Mouse (Mus musculus): ENCODE results near the gene Tmem235. TPM values are rescaled to one million over a fixed set of nuclear protein-coding genes. Genes with fewer than 3 reads are reported as not detected.
A peak's percentile ranks its signal among the peaks of the same experiment; 100 is the strongest.
"Not testable (repeated sequence)": the region's sequence is repeated elsewhere in the genome, so short reads cannot be mapped to it uniquely, and the experiment has no call there.

Gene Tmem235
- total and polyA plus RNA-seq, 3 experiments: not detected

DNA sequence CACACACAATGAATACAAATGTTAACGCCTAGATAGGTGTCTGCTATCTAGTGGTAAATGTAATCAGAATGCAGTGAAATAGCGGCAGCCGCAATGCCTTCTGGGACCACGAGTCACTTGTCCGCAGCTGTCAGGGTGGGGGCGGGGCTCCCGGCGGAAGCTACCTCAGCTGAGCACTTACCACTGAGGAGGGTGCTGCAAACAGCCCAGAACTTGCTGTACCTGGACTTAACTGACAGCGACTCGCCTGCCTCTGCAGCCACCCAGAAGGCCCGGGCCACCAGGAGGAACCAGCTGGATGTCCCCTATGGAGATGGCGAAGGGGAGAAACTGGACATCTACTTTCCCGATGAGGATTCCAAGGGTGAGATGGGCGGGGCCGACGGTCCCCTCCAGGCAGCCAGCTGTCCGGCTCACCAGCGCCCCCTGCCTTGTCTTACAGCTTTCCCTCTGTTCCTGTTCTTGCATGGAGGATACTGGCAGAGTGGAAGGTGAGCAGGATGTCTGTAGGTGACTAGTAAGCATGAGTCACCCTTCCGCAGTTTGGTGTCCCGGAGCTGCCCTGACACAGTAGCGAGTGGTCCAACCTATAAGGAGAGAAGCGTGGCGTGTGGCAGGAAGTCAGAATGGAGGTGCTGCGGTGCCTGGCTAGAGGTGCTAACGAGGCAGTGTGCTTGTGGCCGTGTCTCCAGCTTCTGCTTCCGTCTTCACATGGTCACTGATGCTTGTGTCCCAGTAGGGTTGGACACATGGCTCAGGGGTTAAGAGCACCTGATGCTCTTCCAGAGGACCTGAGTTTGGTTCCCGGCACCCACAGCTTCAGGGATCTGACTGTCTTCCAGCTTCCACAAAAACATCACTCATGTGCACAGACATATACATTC lies 28.2 kb upstream of the Tmem235 start (continued):
- peak; percentile 63 for TF ChIP-seq SMC3 (IDR thresholded peaks at IDR 0.05; ENCODE audit: low read depth, low read length)

DNA sequence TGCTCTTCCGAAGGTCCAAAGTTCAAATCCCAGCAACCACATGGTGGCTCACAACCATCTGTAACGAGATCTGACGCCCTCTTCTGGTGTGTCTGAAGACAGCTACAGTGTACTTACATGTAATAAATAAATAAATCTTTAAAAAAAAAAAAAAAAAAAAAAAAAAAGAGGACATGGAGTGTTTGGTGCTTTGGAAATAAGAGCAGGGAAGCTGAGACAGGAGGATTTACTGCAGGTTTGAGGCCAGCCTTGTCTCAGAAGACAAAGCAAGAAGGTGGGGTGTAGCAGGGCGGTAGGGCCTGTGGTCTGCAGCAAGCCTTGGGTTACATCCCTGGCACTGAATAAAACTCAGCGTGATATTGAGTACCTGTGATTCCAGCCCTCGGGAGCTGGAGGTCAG lies 27.0 kb upstream of the Tmem235 start:
- DNase-seq (ENCODE audit: extremely low read depth); H3K9ac ChIP-seq (ENCODE audit: insufficient read depth, low read depth); H3K27ac ChIP-seq (ENCODE audit: insufficient read depth, low read depth); H3K4me2 ChIP-seq (ENCODE audit: insufficient read depth, low read depth, poor library complexity, severe bottlenecking); dilution Hi-C loops (cut with MboI; ENCODE audit: extremely low pct_ligation_motif_present, extremely low pct_unique_long_range_greater_than_20kb, low sequenced_read_pairs); H3K4me3 ChIP-seq (replicated peaks in 1 of 3; ENCODE audit: low read depth in 2 of 3, low read length in 2 of 3, poor library complexity in 1 of 3); H3K27me3 ChIP-seq (replicated peaks); in situ Hi-C loops (cut with MboI; ENCODE audit: low pct_ligation_motif_present, low pct_unique_long_range_greater_than_20kb, low sequenced_read_pairs); H3K9me3 ChIP-seq (replicated peaks; ENCODE audit: low read length); H3K79me2 ChIP-seq (replicated peaks; ENCODE audit: control insufficient read depth, extremely low read depth, insufficient read depth, poor library complexity, severe bottlenecking): not testable (repeated sequence)
- peaks cover 3 to 29% of the 10 kb centered on the region in 2 experiments for H3K36me3 ChIP-seq (replicated peaks in 1 of 2; ENCODE audit: control insufficient read depth in 1 of 2, insufficient read depth in 1 of 2, low read length in 1 of 2)
- peaks cover 11 to 39% of the 10 kb centered on the region in 2 experiments for H3K4me1 ChIP-seq (ENCODE audit: control insufficient read depth in 1 of 2, insufficient read depth in 2 of 2)
- peak in 1 of 2 experiments; percentile 10; a peak in 1 of 4 replicates for TF ChIP-seq CTCF (conservative IDR thresholded peaks at IDR 0.05 in 1 of 2, IDR thresholded peaks at IDR 0.05 in 1 of 2; ENCODE audit: low read depth in 2 of 2, low read length in 2 of 2)
- peak; percentile 67 for TF ChIP-seq ZNF384 (IDR thresholded peaks at IDR 0.05; ENCODE audit: low read depth, low read length)

DNA sequence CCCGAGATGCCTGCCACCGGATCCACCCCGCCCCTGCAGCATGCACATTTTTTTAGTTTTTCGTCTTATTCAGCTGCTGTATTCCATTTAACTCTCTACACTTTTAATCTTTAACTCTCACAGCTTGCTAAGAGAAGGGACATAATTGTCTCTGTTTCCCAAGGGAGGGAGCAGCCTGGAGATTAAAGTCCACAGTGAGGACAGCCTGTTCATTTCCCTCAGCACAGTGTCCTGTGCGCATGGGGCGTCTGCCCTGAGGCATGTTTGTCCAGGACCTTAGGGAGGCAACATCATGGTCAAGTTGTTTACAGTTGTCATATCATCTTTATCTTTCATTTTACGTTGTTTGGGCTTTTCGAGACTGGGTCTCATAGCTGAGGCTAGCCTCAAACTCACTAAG lies 26.5 kb upstream of the Tmem235 start:
- Histone ChIP-seq H3K9me3 (replicated peaks; ENCODE audit: low read length) (no peaks in the 10 kb centered on the region), H3K36me3 (replicated peaks in 1 of 2; ENCODE audit: control insufficient read depth in 1 of 2, insufficient read depth in 1 of 2, low read length in 1 of 2) (peaks cover 3 to 32% of the 10 kb centered on the region in 2 experiments), H3K9ac (ENCODE audit: insufficient read depth, low read depth) (no peak overlapping the region), H3K79me2 (replicated peaks; ENCODE audit: control insufficient read depth, extremely low read depth, insufficient read depth, poor library complexity, severe bottlenecking) (no peaks in the 10 kb centered on the region), H3K4me2 (ENCODE audit: insufficient read depth, low read depth, poor library complexity, severe bottlenecking) (no peak overlapping the region), H3K4me3 (replicated peaks in 1 of 3; ENCODE audit: low read depth in 2 of 3, low read length in 2 of 3, poor library complexity in 1 of 3) (no peak overlapping the region), H3K27ac (ENCODE audit: insufficient read depth, low read depth) (no peak overlapping the region), H3K27me3 (replicated peaks) (no peaks in the 10 kb centered on the region), H3K4me1 (ENCODE audit: control insufficient read depth in 1 of 2, insufficient read depth in 2 of 2) (peaks cover 5 to 33% of the 10 kb centered on the region in 2 experiments)
- dilution Hi-C loops (cut with MboI; ENCODE audit: extremely low pct_ligation_motif_present, extremely low pct_unique_long_range_greater_than_20kb, low sequenced_read_pairs) (no loop called here), in situ Hi-C loops (cut with MboI; ENCODE audit: low pct_ligation_motif_present, low pct_unique_long_range_greater_than_20kb, low sequenced_read_pairs) (no loop called here)
- no peak for TF ChIP-seq PAX5 (IDR thresholded peaks at IDR 0.05; ENCODE audit: low read length)
- no peak for TF ChIP-seq RCOR1 (conservative IDR thresholded peaks at IDR 0.05; ENCODE audit: low read depth, low read length)
- no peak for TF ChIP-seq USF2 (conservative IDR thresholded peaks at IDR 0.05; ENCODE audit: low read depth, low read length)
- TF ChIP-seq ZMIZ1 (IDR thresholded peaks at IDR 0.05; ENCODE audit: low read depth, low read length): no peak
- no peak for TF ChIP-seq HCFC1 (IDR thresholded peaks at IDR 0.05; ENCODE audit: low read depth, low read length)
- no peak for TF ChIP-seq MYC (IDR thresholded peaks at IDR 0.05; ENCODE audit: low read depth, low read length)
- no peak for TF ChIP-seq ETS1 (conservative IDR thresholded peaks at IDR 0.05; ENCODE audit: low read depth, low read length)
- no peak for TF ChIP-seq SMC3 (IDR thresholded peaks at IDR 0.05; ENCODE audit: low read depth, low read length)
- no peak for TF ChIP-seq CHD1 (IDR thresholded peaks at IDR 0.05; ENCODE audit: low read depth, low read length)
- DNase-seq (ENCODE audit: extremely low read depth): no peak

Measured in CH12.LX (cell line).